Mouse (Mus musculus) embryonic facial prominence, embryonic 10.5 days (tissue): ENCODE measurements at regions not wholly inside any gene's neighbourhood (a gene's known extent, or its start where the extent isn't known, plus 50 kb on each side); places are given as distances from the start of the nearest gene placed in this dataset.

Experiments used
- DNase-seq: peaks from one replicate; pipeline ENCODE4 v3.0.0-alpha.2; 2017; ENCODE audit warnings: low spot score
- H3K27ac ChIP-seq: fragments of 300-500 bp; sonication (generic); replicated peaks from 2 replicates; pipeline ENCODE4 v1.5.1; 2016; ENCODE audit warnings: mild to moderate bottlenecking
- H3K27me3 ChIP-seq: fragments of 300-500 bp; sonication (generic); replicated peaks from 2 replicates; pipeline ENCODE4 v1.6.1; 2016; ENCODE audit warnings: low read depth, mild to moderate bottlenecking; ENCODE audit not compliant: poor library complexity, severe bottlenecking
- H3K36me3 ChIP-seq: fragments of 300-500 bp; sonication (generic); replicated peaks from 2 replicates; pipeline ENCODE4 v1.6.1; 2016; ENCODE audit warnings: mild to moderate bottlenecking, moderate library complexity
- H3K4me1 ChIP-seq: fragments of 300-500 bp; sonication (generic); 2 replicates; pipeline ENCODE4 v1.6.1; 2016
- H3K4me3 ChIP-seq: fragments of 300-500 bp; sonication (generic); 2 replicates; pipeline ENCODE4 v1.5.1; 2016; ENCODE audit warnings: mild to moderate bottlenecking, moderate library complexity
- H3K9me3 ChIP-seq: fragments of 300-500 bp; sonication (generic); 2 replicates; pipeline ENCODE4 v1.6.1; 2016; ENCODE audit warnings: mild to moderate bottlenecking
- WGBS: fragments of 180-500 bp; shearing (Covaris S2); methylation state at CpG from one replicate; pipeline ENCODE4 v1.1.7; 2016; 5-methylcytosine and 5-hydroxymethylcytosine counted together

GRCm38 (mm10) chr2:148520291-148520690 lies 76.9 kb upstream of the Cd93 start:
- 82% methylated on average over 7 of the region's 7 CpGs for WGBS
- no peaks in the 10 kb centered on the region for H3K27me3 ChIP-seq
- no peak overlapping the region for H3K4me3 ChIP-seq
- H3K9me3 ChIP-seq, result no peaks in the 10 kb centered on the region
- no peak overlapping the region for H3K27ac ChIP-seq
- DNase-seq, result no peak
- peaks cover 41% of the 10 kb centered on the region for H3K4me1 ChIP-seq
- no peaks in the 10 kb centered on the region for H3K36me3 ChIP-seq

GRCm38 (mm10) chr2:148519689-148520290 lies 76.4 kb upstream of the Cd93 start:
- H3K36me3 ChIP-seq, result no peaks in the 10 kb centered on the region
- no peak overlapping the region for H3K27ac ChIP-seq
- H3K4me1 ChIP-seq, result peaks cover 41% of the 10 kb centered on the region
- no peak overlapping the region for H3K4me3 ChIP-seq
- peak; percentile 37 for DNase-seq
- H3K9me3 ChIP-seq, result no peaks in the 10 kb centered on the region
- WGBS, result 38% methylated on average over 10 of the region's 10 CpGs
- H3K27me3 ChIP-seq, result no peaks in the 10 kb centered on the region

- H3K9me3 ChIP-seq, result no peaks in the 10 kb centered on the region
- WGBS, result 32% methylated on average over 1 of the region's 1 CpGs
- peaks cover 41% of the 10 kb centered on the region for H3K4me1 ChIP-seq
- no peak overlapping the region for H3K27ac ChIP-seq
- H3K27me3 ChIP-seq, result no peaks in the 10 kb centered on the region
- no peak overlapping the region for H3K4me3 ChIP-seq
- no peaks in the 10 kb centered on the region for H3K36me3 ChIP-seq
- DNase-seq, result no peak
Observed at GRCm38 (mm10) chr2:148517906-148518305, 74.5 kb upstream of the Cd93 start.

- no peaks in the 10 kb centered on the region for H3K9me3 ChIP-seq
- H3K36me3 ChIP-seq, result no peaks in the 10 kb centered on the region
- 0 out of 2 replicates have a peak, but pooled peaks cover 2% of the 10 kb centered on the region for H3K4me1 ChIP-seq
- 90% methylated on average over 13 of the region's 13 CpGs for WGBS
- no peak overlapping the region for H3K27ac ChIP-seq
- no peak overlapping the region for H3K4me3 ChIP-seq
- H3K27me3 ChIP-seq, result no peaks in the 10 kb centered on the region
- DNase-seq, result no peak
Observed at GRCm38 (mm10) chr2:148510008-148510681, 66.8 kb upstream of the Cd93 start.

GRCm38 (mm10) chr2:148509357-148509756 lies 66.0 kb upstream of the Cd93 start:
- Histone ChIP-seq H3K27me3 (no peaks in the 10 kb centered on the region), H3K4me1 (0 out of 2 replicates have a peak, but pooled peaks cover 2% of the 10 kb centered on the region), H3K9me3 (no peaks in the 10 kb centered on the region), H3K27ac (no peak overlapping the region), H3K4me3 (no peak overlapping the region), H3K36me3 (no peaks in the 10 kb centered on the region)
- 94% methylated on average over 4 of the region's 4 CpGs for WGBS
- no peak for DNase-seq

- H3K27ac ChIP-seq, result no peak overlapping the region
- H3K36me3 ChIP-seq, result no peaks in the 10 kb centered on the region
- no peaks in the 10 kb centered on the region for H3K9me3 ChIP-seq
- no peak for DNase-seq
- 0 out of 2 replicates have a peak, but pooled peaks cover 2% of the 10 kb centered on the region for H3K4me1 ChIP-seq
- H3K27me3 ChIP-seq, result no peaks in the 10 kb centered on the region
- H3K4me3 ChIP-seq, result no peak overlapping the region
Observed at GRCm38 (mm10) chr2:148507523-148507922, 64.2 kb upstream of the Cd93 start.

GRCm38 (mm10) chr2:148506966-148507365 lies 63.6 kb upstream of the Cd93 start:
- H3K27ac ChIP-seq, result no peak overlapping the region
- 79% methylated on average over 3 of the region's 3 CpGs for WGBS
- DNase-seq, result no peak
- peaks cover 2% of the 10 kb centered on the region; the same call in 1 of the 2 replicates for H3K4me1 ChIP-seq
- no peaks in the 10 kb centered on the region for H3K9me3 ChIP-seq
- H3K27me3 ChIP-seq, result no peaks in the 10 kb centered on the region
- no peaks in the 10 kb centered on the region for H3K36me3 ChIP-seq
- H3K4me3 ChIP-seq, result no peak overlapping the region

- Histone ChIP-seq H3K27me3 (no peaks in the 10 kb centered on the region), H3K4me3 (no peak overlapping the region), H3K27ac (no peak overlapping the region), H3K9me3 (no peaks in the 10 kb centered on the region), H3K36me3 (no peaks in the 10 kb centered on the region), H3K4me1 (peaks cover 2% of the 10 kb centered on the region; the same call in 1 of the 2 replicates)
- no peak for DNase-seq
- 77% methylated on average over 3 of the region's 3 CpGs for WGBS
Observed at GRCm38 (mm10) chr2:148505651-148506050, 62.3 kb upstream of the Cd93 start.

- no peaks in the 10 kb centered on the region; the same call in 1 of the 2 replicates for H3K4me1 ChIP-seq
- H3K4me3 ChIP-seq, result no peak overlapping the region
- WGBS, result 92% methylated on average over 2 of the region's 2 CpGs
- H3K27ac ChIP-seq, result no peak overlapping the region
- H3K36me3 ChIP-seq, result no peaks in the 10 kb centered on the region
- no peaks in the 10 kb centered on the region for H3K27me3 ChIP-seq
- H3K9me3 ChIP-seq, result no peaks in the 10 kb centered on the region
- no peak for DNase-seq
Observed at GRCm38 (mm10) chr2:148503143-148503854, 59.9 kb upstream of the Cd93 start.

GRCm38 (mm10) chr2:148502321-148502720 lies 59.0 kb upstream of the Cd93 start:
- no peak for DNase-seq
- no peak overlapping the region for H3K27ac ChIP-seq
- no peaks in the 10 kb centered on the region for H3K36me3 ChIP-seq
- no peaks in the 10 kb centered on the region for H3K27me3 ChIP-seq
- no peaks in the 10 kb centered on the region for H3K9me3 ChIP-seq
- no peak overlapping the region for H3K4me3 ChIP-seq
- H3K4me1 ChIP-seq, result no peaks in the 10 kb centered on the region; the same call in 1 of the 2 replicates
- WGBS, result 63% methylated on average over 2 of the region's 2 CpGs

- H3K27me3 ChIP-seq, result no peaks in the 10 kb centered on the region
- H3K27ac ChIP-seq, result no peak overlapping the region
- no peak for DNase-seq
- H3K4me3 ChIP-seq, result no peak overlapping the region
- H3K4me1 ChIP-seq, result peaks cover 2% of the 10 kb centered on the region; the same call in 1 of the 2 replicates
- WGBS, result 86% methylated on average over 6 of the region's 6 CpGs
- no peaks in the 10 kb centered on the region for H3K36me3 ChIP-seq
- H3K9me3 ChIP-seq, result no peaks in the 10 kb centered on the region
Observed at GRCm38 (mm10) chr2:148500235-148500936, 57.0 kb upstream of the Cd93 start.

- 85% methylated on average over 12 of the region's 12 CpGs for WGBS
Observed at GRCm38 (mm10) chr2:148497452-148498302, 54.3 kb upstream of the Cd93 start.

More at GRCm38 (mm10) chr2:148497452-148498302, 54.3 kb upstream of the Cd93 start:
- Histone ChIP-seq H3K4me1 (peaks cover 3% of the 10 kb centered on the region; the same call in 1 of the 2 replicates), H3K4me3 (no peak overlapping the region), H3K27ac (no peak overlapping the region), H3K9me3 (no peaks in the 10 kb centered on the region), H3K36me3 (no peaks in the 10 kb centered on the region), H3K27me3 (no peaks in the 10 kb centered on the region)
- no peak for DNase-seq
